Mouse (Mus musculus) adrenal gland, postnatal 14 days (tissue): Measurements from ENCODE around the gene Arrdc5. TPM values are rescaled to one million over a fixed set of nuclear protein-coding genes. Genes with fewer than 3 reads are reported as not detected.

Source experiments
- DNase-seq: peaks from one replicate; pipeline ENCODE4 v3.0.0; 2021; ENCODE audit warnings: mixed read lengths
- total RNA-seq: library from RNA; stranded (reverse); gene quantifications from 2 replicates; pipeline ENCODE4 v1.2.3, GENCODE M21; 2021

Arrdc5 gene
- total RNA-seq, 1 experiment from 2014 or later: not detected

DNA sequence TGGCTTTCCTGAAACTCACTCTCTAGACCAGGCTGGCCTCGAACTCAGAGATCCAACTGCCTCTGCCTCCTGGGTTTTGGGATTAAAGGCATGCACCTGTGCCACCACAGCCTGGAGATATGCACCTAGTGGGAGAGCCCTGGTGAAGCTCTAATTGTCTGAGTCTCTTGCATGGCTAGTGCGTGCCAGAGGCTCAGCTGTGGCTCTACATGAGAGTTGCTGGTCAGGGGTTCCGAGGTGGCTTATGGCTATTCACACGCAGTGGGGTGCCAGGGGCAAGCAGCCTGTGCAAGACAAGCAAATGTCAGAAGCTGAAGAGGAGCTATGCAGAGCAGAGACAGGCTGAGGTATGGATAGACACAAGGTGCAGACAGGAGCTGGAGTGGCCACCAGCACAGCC, 45.4 kb downstream of the Arrdc5 start:
- no peak for DNase-seq

DNA sequence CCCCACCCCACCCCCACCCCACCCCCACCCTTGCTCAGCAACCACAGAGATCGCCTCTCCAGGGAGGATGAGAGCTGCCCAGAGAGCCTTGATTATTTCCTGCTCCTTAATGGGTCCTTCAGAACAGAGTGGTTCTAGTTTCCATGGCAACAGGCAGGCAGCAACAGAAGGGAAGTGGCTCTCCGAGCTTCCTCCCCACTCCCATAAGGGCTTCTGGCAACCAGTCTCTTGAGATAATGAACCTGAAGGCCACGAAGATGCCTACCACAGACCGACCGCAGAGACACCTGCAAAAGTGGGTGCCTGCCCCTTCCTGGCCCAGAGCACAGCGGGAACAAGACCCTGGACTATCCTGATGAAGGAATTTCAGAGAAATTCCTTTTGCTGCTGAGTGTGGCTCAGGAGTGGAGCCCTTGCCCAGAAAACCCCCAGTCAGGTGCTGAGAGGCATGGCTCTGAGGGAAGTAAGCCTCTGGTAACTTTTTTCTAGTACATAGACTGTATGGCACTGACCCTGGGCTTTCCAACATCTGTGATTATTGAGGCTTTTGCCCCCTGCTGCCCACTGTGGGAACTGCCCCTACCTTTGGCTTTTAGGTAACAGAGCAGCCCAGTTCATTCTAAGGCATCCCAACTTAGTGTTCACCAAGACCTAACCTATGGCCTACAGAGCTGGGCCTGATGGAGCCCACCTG, 48.8 kb downstream of the Arrdc5 start:
- peak; percentile 82 for DNase-seq

DNA sequence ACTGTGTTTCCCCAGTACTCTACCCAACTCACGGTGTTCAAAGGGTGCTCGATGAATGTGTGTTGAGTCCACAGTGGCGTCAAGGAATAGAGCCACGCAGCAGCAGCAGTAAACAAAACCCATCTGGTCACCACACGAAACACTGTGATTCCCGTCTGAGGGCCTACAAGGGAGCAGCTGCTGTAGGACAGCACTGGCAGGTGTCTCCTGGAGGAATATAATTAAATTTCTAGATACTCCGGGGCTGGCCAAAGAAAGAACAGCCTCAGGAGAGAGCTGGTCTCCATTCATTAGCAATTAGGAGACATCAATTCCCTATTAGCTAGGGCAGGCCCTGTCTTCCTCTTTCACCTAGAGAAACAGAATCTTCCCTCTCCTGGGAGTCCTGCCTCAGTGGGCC, 54.5 kb downstream of the Arrdc5 start:
- no peak for DNase-seq

Other genes starting within 250 kb of the Arrdc5 start
- gene Ubxn6, start 225.3 kb downstream of the Arrdc5 start, total RNA-seq: 65.6 and 79.5 TPM in 2 replicates
- gene Hdgfl2, start 220.7 kb downstream of the Arrdc5 start, total RNA-seq: 52.5 and 60.1 TPM in 2 replicates
- gene Plin4, start 190.5 kb downstream of the Arrdc5 start, total RNA-seq: 76.6 and 87.5 TPM in 2 replicates
- gene Plin5, start 182.7 kb downstream of the Arrdc5 start, total RNA-seq: 91.4 and 109 TPM in 2 replicates
- gene Lrg1, start 178.3 kb downstream of the Arrdc5 start, total RNA-seq: 58.3 and 63.2 TPM in 2 replicates
- gene Sema6b, start 159.9 kb downstream of the Arrdc5 start, total RNA-seq: 11.9 and 15.2 TPM in 2 replicates
- gene Tnfaip8l1, start 137.8 kb downstream of the Arrdc5 start, total RNA-seq: 8.2 and 8.6 TPM in 2 replicates
- 61.6 and 63.5 TPM in 2 replicates for gene Mydgf, start 116.4 kb downstream of the Arrdc5 start, total RNA-seq
- 31.5 and 33.4 TPM in 2 replicates for gene Dpp9, start 81.4 kb downstream of the Arrdc5 start, total RNA-seq
- 27.1 and 29.5 TPM in 2 replicates for gene Fem1a, start 43.5 kb downstream of the Arrdc5 start, total RNA-seq
- 18.7 and 20.9 TPM in 2 replicates for gene Ticam1, start 23.5 kb downstream of the Arrdc5 start, total RNA-seq
- 76.9 and 106 TPM in 2 replicates for gene Plin3, start 7.4 kb downstream of the Arrdc5 start, total RNA-seq
- 25.6 and 29.3 TPM in 2 replicates for gene Uhrf1, start 3.0 kb upstream of the Arrdc5 start, total RNA-seq
- 40.1 and 46.2 TPM in 2 replicates for gene Kdm4b, start 25.8 kb upstream of the Arrdc5 start, total RNA-seq
- gene Ptprs, start 176.2 kb upstream of the Arrdc5 start, total RNA-seq: 97.0 and 102 TPM in 2 replicates
- gene Znrf4, start 212.1 kb upstream of the Arrdc5 start, total RNA-seq: not detected in 2 replicates